Mouse (Mus musculus) MEL (cell line): ENCODE measurements around the gene Btbd6. TPM values are rescaled to one million over a fixed set of nuclear protein-coding genes. Genes with fewer than 3 reads are reported as not detected.

Source experiments
- DNase-seq: peaks from one replicate; pipeline ENCODE4 v3.0.0; 2011; ENCODE audit warnings: low read depth, low spot score
- H3K27ac ChIP-seq: 2 replicates; pipeline ENCODE4 v1.5.1; 2012; ENCODE audit warnings: low read depth, mild to moderate bottlenecking, control low read depth, low read length, moderate library complexity; ENCODE audit not compliant: control insufficient read depth
- H3K27me3 ChIP-seq, 2 experiments: fragments of 150-350 bp in 1 of 2; sonication (generic) in 1 of 2; 2 replicates each; pipeline ENCODE4 v1.6.1; 2012; ENCODE audit warnings: low read length in 2 of 2, mild to moderate bottlenecking in 2 of 2, improper control_type of control experiment in 1 of 2, moderate library complexity in 1 of 2; ENCODE audit not compliant: insufficient read depth in 2 of 2, control insufficient read depth in 1 of 2
- H3K36me3 ChIP-seq, 2 experiments: 2 replicates each; pipeline ENCODE4 v1.6.1; 2012 to 2014; ENCODE audit warnings: low read length in 2 of 2, improper control_type of control experiment in 1 of 2, inconsistent platforms in 1 of 2, mild to moderate bottlenecking in 1 of 2; ENCODE audit not compliant: insufficient read depth in 2 of 2, control insufficient read depth in 1 of 2
- H3K4me1 ChIP-seq, 2 experiments: fragments of 150-350 bp in 1 of 2; sonication (generic) in 1 of 2; 2 replicates each; pipeline ENCODE4 v1.6.1; 2012; ENCODE audit warnings: low read length in 2 of 2, improper control_type of control experiment in 1 of 2, mild to moderate bottlenecking in 1 of 2; ENCODE audit not compliant: insufficient read depth in 2 of 2, control insufficient read depth in 1 of 2
- H3K4me3 ChIP-seq, 2 experiments: fragments of 150-350 bp in 1 of 2; sonication (generic) in 1 of 2; 2 replicates each; pipeline ENCODE4 v1.5.1; 2012; ENCODE audit warnings: low read depth in 2 of 2, low read length in 2 of 2, mild to moderate bottlenecking in 2 of 2, moderate library complexity in 2 of 2, control low read depth in 1 of 2, improper control_type of control experiment in 1 of 2; ENCODE audit not compliant: control insufficient read depth in 1 of 2, insufficient read depth in 1 of 2
- H3K79me2 ChIP-seq: 2 replicates; pipeline ENCODE4 v1.6.1; 2012; ENCODE audit warnings: mild to moderate bottlenecking, low read length, moderate library complexity; ENCODE audit not compliant: control insufficient read depth, poor library complexity, insufficient read depth
- H3K9ac ChIP-seq: 2 replicates; pipeline ENCODE4 v1.6.1; 2012; ENCODE audit warnings: low read depth, mild to moderate bottlenecking, control low read depth, low read length, moderate library complexity; ENCODE audit not compliant: control insufficient read depth, poor library complexity, severe bottlenecking
- H3K9me3 ChIP-seq: fragments of 150-350 bp; sonication (generic); replicated peaks from 2 replicates; pipeline ENCODE4 v1.6.1; 2012; ENCODE audit warnings: mild to moderate bottlenecking, low read length, improper control_type of control experiment, moderate library complexity; ENCODE audit not compliant: insufficient read depth
- BHLHE40 ChIP-seq: IDR thresholded peaks from 2 replicates; pipeline ENCODE4 v1.6.1; 2012; ENCODE audit warnings: low read depth, mild to moderate bottlenecking, inconsistent platforms, low read length, improper control_type of control experiment, borderline replicate concordance
- CHD1 ChIP-seq: IDR thresholded peaks from 2 replicates; pipeline ENCODE4 v1.6.1; 2012; ENCODE audit warnings: low read depth, mild to moderate bottlenecking, inconsistent platforms, low read length, improper control_type of control experiment
- CHD2 ChIP-seq: IDR thresholded peaks from 2 replicates; pipeline ENCODE4 v1.6.1; 2011; ENCODE audit warnings: low read length, improper control_type of control experiment
- CTCF ChIP-seq, 3 experiments: IDR thresholded peaks in 2 of 3; conservative IDR thresholded peaks in 1 of 3; 2 replicates each; pipeline ENCODE4 v1.5.1; 2011 to 2012; ENCODE audit warnings: low read length in 3 of 3, low read depth in 2 of 3, mild to moderate bottlenecking in 2 of 3, improper control_type of control experiment in 1 of 3, inconsistent platforms in 1 of 3, mixed read lengths in 1 of 3, moderate library complexity in 1 of 3; ENCODE audit not compliant: control insufficient read depth in 1 of 3, insufficient read depth in 1 of 3, poor library complexity in 1 of 3, severe bottlenecking in 1 of 3
- E2F4 ChIP-seq: IDR thresholded peaks from 2 replicates; pipeline ENCODE4 v1.6.1; 2011; ENCODE audit warnings: low read depth, low read length, improper control_type of control experiment, borderline replicate concordance
- ELF1 ChIP-seq: IDR thresholded peaks from 2 replicates; pipeline ENCODE4 v1.6.1; 2014; ENCODE audit warnings: low read depth, mild to moderate bottlenecking, inconsistent platforms, low read length, improper control_type of control experiment, moderate library complexity
- EP300 ChIP-seq, 2 experiments: IDR thresholded peaks; 2 replicates each; pipeline ENCODE4 v1.6.1; 2011; ENCODE audit warnings: improper control_type of control experiment in 2 of 2, low read length in 2 of 2, low read depth in 1 of 2, mild to moderate bottlenecking in 1 of 2
- ETS1 ChIP-seq: IDR thresholded peaks from 2 replicates; pipeline ENCODE4 v1.6.1; 2012; ENCODE audit warnings: low read depth, mild to moderate bottlenecking, inconsistent platforms, low read length, improper control_type of control experiment, moderate library complexity
- GATA1 ChIP-seq: IDR thresholded peaks from 2 replicates; pipeline ENCODE4 v1.6.1; 2011; ENCODE audit warnings: low read depth, low read length, improper control_type of control experiment
- JUND ChIP-seq: IDR thresholded peaks from 2 replicates; pipeline ENCODE4 v1.6.1; 2011; ENCODE audit warnings: low read depth, mild to moderate bottlenecking, improper control_type of control experiment, low read length
- KAT2A ChIP-seq: conservative IDR thresholded peaks from 2 replicates; pipeline ENCODE4 v1.6.1; 2012; ENCODE audit warnings: low read depth, low read length, improper control_type of control experiment, inconsistent platforms
- MAX ChIP-seq: IDR thresholded peaks from 2 replicates; pipeline ENCODE4 v1.6.1; 2011; ENCODE audit warnings: low read length, improper control_type of control experiment
- MXI1 ChIP-seq: IDR thresholded peaks from 2 replicates; pipeline ENCODE4 v1.6.1; 2011; ENCODE audit warnings: mild to moderate bottlenecking, low read depth, low read length, improper control_type of control experiment
- MYB ChIP-seq: IDR thresholded peaks from 2 replicates; pipeline ENCODE4 v1.6.1; 2011; ENCODE audit warnings: mild to moderate bottlenecking, low read depth, low read length, improper control_type of control experiment
- MYC ChIP-seq: IDR thresholded peaks from 2 replicates; pipeline ENCODE4 v1.6.1; 2011; ENCODE audit warnings: low read depth, mild to moderate bottlenecking, low read length, improper control_type of control experiment, moderate library complexity
- NRF1 ChIP-seq: IDR thresholded peaks from 2 replicates; pipeline ENCODE4 v1.6.1; 2014; ENCODE audit warnings: low read depth, mild to moderate bottlenecking, inconsistent platforms, low read length, improper control_type of control experiment, moderate library complexity; ENCODE audit not compliant: poor library complexity, insufficient read depth, severe bottlenecking
- POLR2AphosphoS5 ChIP-seq: IDR thresholded peaks from 2 replicates; pipeline ENCODE4 v1.6.1; 2012; ENCODE audit warnings: low read depth, borderline replicate concordance, mild to moderate bottlenecking, inconsistent platforms, low read length, moderate library complexity, mixed read lengths
- RAD21 ChIP-seq: IDR thresholded peaks from 2 replicates; pipeline ENCODE4 v1.6.1; 2011; ENCODE audit warnings: mild to moderate bottlenecking, low read depth, low read length, improper control_type of control experiment
- RCOR1 ChIP-seq: IDR thresholded peaks from 2 replicates; pipeline ENCODE4 v1.6.1; 2012; ENCODE audit warnings: low read depth, mild to moderate bottlenecking, inconsistent platforms, low read length, improper control_type of control experiment
- SIN3A ChIP-seq: IDR thresholded peaks from 2 replicates; pipeline ENCODE4 v1.6.1; 2012; ENCODE audit warnings: low read length, improper control_type of control experiment, inconsistent platforms
- SMC3 ChIP-seq: IDR thresholded peaks from 2 replicates; pipeline ENCODE4 v1.6.1; 2011; ENCODE audit warnings: low read depth, low read length, improper control_type of control experiment
- TBP ChIP-seq: IDR thresholded peaks from 2 replicates; pipeline ENCODE4 v1.8.0; 2011; ENCODE audit warnings: low read depth, low read length, improper control_type of control experiment
- TCF12 ChIP-seq: IDR thresholded peaks from 2 replicates; pipeline ENCODE4 v1.6.1; 2014; ENCODE audit warnings: low read depth, mild to moderate bottlenecking, inconsistent platforms, low read length, improper control_type of control experiment, moderate library complexity
- UBTF ChIP-seq: IDR thresholded peaks from 2 replicates; pipeline ENCODE4 v1.6.1; 2012; ENCODE audit warnings: low read depth, mild to moderate bottlenecking, inconsistent platforms, low read length, improper control_type of control experiment, moderate library complexity, borderline replicate concordance; ENCODE audit not compliant: insufficient read depth
- ZC3H11A ChIP-seq: IDR thresholded peaks from 2 replicates; pipeline ENCODE4 v1.6.1; 2012; ENCODE audit warnings: low read depth, mild to moderate bottlenecking, inconsistent platforms, low read length, improper control_type of control experiment
- ZMIZ1 ChIP-seq: IDR thresholded peaks from 2 replicates; pipeline ENCODE4 v1.6.1; 2012; ENCODE audit warnings: low read depth, mild to moderate bottlenecking, inconsistent platforms, low read length, improper control_type of control experiment, moderate library complexity
- ZNF384 ChIP-seq: IDR thresholded peaks from 2 replicates; pipeline ENCODE4 v1.6.1; 2012; ENCODE audit warnings: low read depth, mild to moderate bottlenecking, inconsistent platforms, low read length, improper control_type of control experiment
- polyA plus RNA-seq, 2 experiments: library from polyadenylated mRNA; stranded (reverse) in 1 of 2; unstranded in 1 of 2; fragments of >175 nt in 1 of 2; fragments of >200 nt in 1 of 2; gene quantifications; 2 replicates each; pipeline versions ENCODE4 v1.2.1 to v1.2.4; 2012; ENCODE audit warnings: low replicate concordance in 2 of 2, low read depth in 1 of 2; ENCODE audit not compliant: insufficient read length in 2 of 2, insufficient read depth in 1 of 2, missing spikeins in 1 of 2
- total RNA-seq: library from RNA; depleted of rRNA; stranded (reverse); fragments of 300-350 nt; gene quantifications from 2 replicates; pipeline ENCODE4 v1.2.3, GENCODE M21; 2012

Btbd6 gene
- total and polyA plus RNA-seq, 3 experiments, result 1.8 to 3.0 TPM; not detected in 1

DNA sequence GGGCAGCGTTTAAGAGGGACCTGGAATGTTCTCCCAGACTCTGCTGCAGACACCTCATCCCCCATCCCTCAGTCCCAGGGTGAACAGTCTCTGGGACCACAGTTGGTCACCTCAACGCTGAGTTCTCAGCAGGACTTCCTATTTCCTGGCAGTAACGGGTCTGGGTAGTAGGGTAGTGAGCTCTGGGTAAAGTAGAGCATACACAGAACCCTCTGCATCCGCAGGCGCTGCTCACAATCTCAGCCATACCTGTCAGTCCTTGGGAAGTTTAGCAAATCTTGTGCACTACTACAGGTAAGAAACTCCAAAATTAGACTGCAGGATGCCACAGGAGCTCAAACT lies 24.8 kb downstream of the Btbd6 start:
- Histone ChIP-seq H3K4me3 (peak overlapping the region; percentile 67 to 79), H3K27ac (peak overlapping the region; percentile 25), H3K9me3 (no peaks in the 10 kb centered on the region), H3K4me1 (peaks cover 9 to 21% of the 10 kb centered on the region in 2 experiments), H3K27me3 (no peaks in the 10 kb centered on the region), H3K79me2 (peaks cover 43% of the 10 kb centered on the region), H3K9ac (peak overlapping the region; percentile 64), H3K36me3 (peaks cover 10 to 20% of the 10 kb centered on the region in 2 experiments)
- no peak for TF ChIP-seq CHD2
- no peak for TF ChIP-seq KAT2A
- TF ChIP-seq MXI1, result no peak
- TF ChIP-seq POLR2AphosphoS5, result no peak
- TF ChIP-seq ZMIZ1, result no peak
- TF ChIP-seq TCF12, result no peak
- TF ChIP-seq GATA1, result no peak
- no peak for TF ChIP-seq MYC
- TF ChIP-seq UBTF, result no peak
- no peak for TF ChIP-seq SMC3
- TF ChIP-seq E2F4, result no peak
- TF ChIP-seq SIN3A, result no peak
- TF ChIP-seq ELF1, result no peak
- TF ChIP-seq JUND, result no peak
- TF ChIP-seq CHD1, result no peak
- no peak for TF ChIP-seq ZNF384
- TF ChIP-seq MAX, result no peak
- no peak for TF ChIP-seq NRF1
- TF ChIP-seq RAD21, result no peak
- no peak for DNase-seq

DNA sequence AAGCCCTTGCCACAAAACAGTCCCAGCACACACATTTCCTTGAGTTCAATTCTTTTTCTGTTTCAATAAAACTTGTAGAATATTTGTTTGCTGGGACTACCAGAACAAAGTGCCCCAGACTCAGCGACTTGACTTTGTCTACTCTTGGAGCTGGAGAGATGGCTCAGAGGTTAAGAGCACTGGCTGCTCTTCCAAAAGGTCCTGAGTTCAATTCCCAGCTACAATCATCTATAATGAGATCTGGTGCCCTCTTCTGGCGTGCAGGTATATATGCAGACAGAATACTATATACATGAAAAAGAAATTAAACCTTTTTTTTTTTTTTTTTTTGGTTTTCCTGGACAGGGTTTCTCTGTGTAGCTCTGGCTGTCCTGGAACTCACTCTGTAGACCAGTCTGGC lies 26.4 kb downstream of the Btbd6 start:
- Histone ChIP-seq H3K27ac (no peak overlapping the region), H3K36me3 (peaks cover 3 to 16% of the 10 kb centered on the region in 2 experiments), H3K9ac (no peak overlapping the region), H3K4me1 (peaks cover 13 to 21% of the 10 kb centered on the region in 2 experiments), H3K9me3 (no peaks in the 10 kb centered on the region), H3K27me3 (peaks cover 0 to 1% of the 10 kb centered on the region in 2 experiments; a peak in 1 of 4 replicates), H3K79me2 (peaks cover 27% of the 10 kb centered on the region), H3K4me3 (no peak overlapping the region)
- TF ChIP-seq UBTF (no peak), CHD2 (no peak), SIN3A (no peak; the same call in 1 of the 2 replicates), ZNF384 (peak; percentile 97), TBP (peak; percentile 97), MYB (no peak), ZC3H11A (peak; percentile 69), SMC3 (peak; percentile 69), E2F4 (no peak), ELF1 (no peak), MAX (no peak), RAD21 (peak; percentile 69), KAT2A (no peak), ETS1 (no peak), POLR2AphosphoS5 (no peak), CTCF (IDR thresholded peaks at IDR 0.05 in 2 of 3, conservative IDR thresholded peaks at IDR 0.05 in 1 of 3; ENCODE audit: control insufficient read depth in 1 of 3, insufficient read depth in 1 of 3, low read depth in 2 of 3, low read length in 3 of 3, poor library complexity in 1 of 3, severe bottlenecking in 1 of 3) (peak in 2 of 3 experiments; percentile 71 to 78; a peak in 4 of 6 replicates), BHLHE40 (no peak), RCOR1 (0 out of 2 replicates have a peak, but pooled peaks have one; percentile 5), EP300 (IDR thresholded peaks at IDR 0.05; ENCODE audit: low read depth in 1 of 2, low read length in 2 of 2) (no peak)
- DNase-seq, result peak; percentile 74
